Mouse (Mus musculus) spleen, postnatal 4 days (tissue): ENCODE measurements around the gene Pde4c.

Source experiments
- DNase-seq, 2 experiments: peaks; one replicate each; pipeline ENCODE4 v3.0.0; 2022; ENCODE audit warnings: low spot score in 2 of 2

The Pde4c gene

DNA sequence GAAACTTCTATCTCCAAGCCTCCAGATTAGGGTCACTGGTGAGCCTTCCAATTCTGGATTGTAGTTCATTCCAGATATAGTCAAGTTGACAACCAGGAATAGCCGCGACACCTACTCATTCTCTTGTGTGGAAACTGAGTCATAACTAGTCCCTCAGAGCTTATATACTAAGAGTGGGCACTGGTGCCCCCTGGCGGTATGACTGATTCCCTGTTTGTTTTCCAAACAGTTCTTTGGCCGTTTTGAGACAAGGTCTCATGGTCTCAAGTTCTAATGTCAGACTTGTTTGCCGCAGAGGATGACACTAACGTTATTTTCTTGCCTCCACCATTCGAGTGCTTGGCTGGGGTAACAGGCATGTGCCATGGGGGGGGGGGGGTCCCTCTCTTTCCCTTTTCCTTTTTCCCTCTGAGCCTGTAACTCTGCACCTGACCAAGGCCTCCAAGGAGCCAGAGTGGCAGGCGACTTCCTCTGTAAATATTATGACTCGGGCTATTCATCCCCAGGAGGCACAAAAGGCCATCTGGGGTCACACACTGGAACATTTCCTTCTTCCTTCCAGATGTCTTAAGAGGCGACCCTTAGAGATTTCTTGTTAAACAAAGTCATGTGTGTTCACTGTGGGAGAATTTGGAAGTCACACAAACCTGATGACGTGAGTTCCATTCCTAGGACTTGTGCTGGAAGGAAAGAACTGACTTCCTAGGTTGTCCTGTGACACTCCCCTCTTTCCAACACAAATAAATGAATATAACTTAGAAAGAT, 28.7 kb downstream of the Pde4c start:
- peak; percentile 76 to 90 for DNase-seq

- DNase-seq = peak; percentile 76 to 84
These were observed 29.6 kb downstream of the Pde4c start for GRCm38 (mm10) chr8:70753151-70753550.

DNA sequence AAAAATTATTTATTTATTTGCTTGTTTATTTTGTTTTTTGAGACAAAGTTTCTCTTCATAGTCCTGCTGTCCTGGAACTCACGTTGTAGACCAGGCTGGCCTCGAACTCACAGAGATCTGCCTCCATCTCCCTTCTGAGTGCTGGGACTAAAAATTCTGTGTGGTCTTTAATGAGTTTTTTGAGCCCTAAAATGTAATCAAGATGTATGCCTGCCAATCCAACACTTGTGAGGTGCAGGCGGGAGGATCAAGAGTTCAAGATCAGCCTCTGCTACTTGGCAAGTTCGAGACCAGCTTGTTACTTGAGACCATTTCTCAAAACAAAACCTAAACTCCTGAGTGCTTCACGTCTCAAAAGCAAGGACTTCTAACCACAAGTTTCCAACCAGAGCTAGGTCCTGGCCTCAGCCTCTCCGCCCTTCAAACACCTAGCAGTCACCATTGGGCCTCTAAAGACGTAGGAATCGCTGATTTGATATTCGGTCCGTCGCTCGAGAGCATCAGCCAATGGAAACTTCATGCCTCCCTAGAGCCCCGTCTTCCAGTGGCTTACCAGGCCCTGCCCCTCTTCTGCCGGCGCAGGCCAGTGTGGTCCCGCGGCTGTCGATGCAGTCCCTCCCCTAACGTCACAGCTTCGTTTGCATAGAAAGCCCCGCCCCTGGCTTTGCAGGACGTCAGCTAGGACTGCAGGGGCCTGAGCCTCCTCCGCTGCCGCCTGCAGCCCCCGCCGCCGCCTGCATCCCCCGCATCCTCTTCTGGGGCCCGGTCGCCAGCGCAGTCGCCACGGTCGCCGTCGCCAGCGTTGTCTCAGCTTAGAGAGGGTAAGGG, 30.7 kb downstream of the Pde4c start, which contains the start of gene Rab3a:
Gene Rab3a, plus strand, starts transcription at position 637 of the 828 bp plus-strand sequence.
- DNase-seq = peak; percentile 96

GRCm38 (mm10) chr8:70754871-70755660, 31.5 kb downstream of the Pde4c start:
- DNase-seq = peak in 1 of 2 experiments; percentile 82

GRCm38 (mm10) chr8:70755661-70756475, 32.3 kb downstream of the Pde4c start:
- no peak for DNase-seq

- no peak for DNase-seq
These were observed 33.0 kb downstream of the Pde4c start for GRCm38 (mm10) chr8:70756476-70757040.

DNA sequence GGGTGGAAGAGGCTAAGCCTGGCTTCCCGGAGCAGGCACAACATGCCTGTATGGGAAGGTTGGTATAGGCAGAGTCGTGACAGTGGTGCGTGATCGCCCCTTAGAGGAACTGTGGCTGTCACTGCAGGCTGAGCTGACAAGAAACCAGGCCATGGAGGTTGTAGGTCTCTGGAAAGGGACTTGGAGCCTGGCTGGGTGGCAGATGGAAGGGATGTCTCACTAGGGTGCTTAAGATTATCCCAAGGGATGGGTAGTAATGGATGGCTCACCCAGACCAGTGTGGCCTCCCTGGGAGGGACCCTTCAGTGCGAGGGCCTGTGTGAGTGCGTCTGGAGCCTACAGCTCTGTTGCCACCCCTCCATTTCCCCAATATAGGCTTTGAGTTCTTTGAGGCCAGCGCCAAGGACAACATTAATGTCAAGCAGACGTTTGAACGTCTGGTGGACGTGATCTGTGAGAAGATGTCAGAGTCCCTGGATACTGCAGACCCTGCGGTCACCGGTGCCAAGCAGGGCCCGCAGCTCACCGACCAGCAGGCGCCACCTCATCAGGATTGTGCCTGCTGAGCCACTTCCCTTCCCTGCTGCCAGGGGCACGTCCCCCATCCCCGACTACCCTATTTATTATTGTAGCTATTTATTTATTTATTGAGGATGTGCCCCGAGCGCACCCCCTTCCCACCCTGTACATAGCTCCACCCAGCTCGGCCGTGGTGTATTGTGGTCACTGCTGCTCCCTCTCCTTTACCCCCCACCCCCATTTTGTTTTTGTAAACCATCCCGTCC, 34.2 kb downstream of the Pde4c start:
- DNase-seq = no peak

- DNase-seq = no peak
These were observed 34.7 kb downstream of the Pde4c start for GRCm38 (mm10) chr8:70758308-70758615.

DNA sequence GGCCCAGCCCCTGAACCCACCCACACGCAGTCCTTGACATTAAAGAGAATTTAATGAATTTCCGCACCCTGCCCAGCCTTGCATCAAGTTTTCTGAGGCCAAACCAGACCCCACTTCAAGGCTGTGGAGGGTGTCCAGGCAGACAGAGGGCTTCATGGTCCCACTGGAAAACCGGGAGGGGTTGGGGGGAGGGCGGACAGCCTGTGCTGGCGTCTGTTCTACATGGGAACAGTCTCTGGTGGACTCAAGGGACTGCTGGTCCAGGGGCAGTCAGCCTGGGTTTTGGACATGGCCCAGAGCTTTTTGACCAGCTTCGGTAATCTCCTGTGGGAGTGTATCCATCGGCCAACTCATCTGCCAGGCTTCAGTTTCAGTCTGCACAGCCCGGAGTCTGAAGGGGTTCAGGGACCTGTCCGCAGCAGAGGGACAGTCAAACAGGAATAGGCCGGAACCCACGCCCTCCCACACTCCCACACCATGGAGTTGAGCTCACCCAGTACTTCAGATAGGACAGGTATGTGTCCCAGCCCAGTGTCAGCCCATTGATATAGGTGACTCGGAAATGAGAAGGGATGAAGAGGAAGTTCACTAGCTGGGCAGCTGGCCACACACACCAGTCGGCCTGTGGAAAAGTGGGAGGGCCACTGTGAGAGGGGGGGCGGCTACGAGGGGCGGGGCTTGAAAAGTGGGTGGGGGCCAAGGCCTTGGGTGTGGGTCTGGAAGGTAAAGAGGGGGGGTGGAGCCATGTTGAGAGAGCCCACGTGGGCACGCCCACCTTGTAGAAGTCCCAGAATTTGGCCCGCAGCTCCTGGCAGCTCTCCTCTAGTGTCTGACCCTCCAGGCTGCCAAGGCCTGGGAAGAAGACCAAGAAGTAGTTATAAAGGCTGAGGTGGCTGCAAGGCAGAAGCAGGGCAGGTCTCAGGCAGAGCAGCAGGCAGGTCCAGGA, 35.4 kb downstream of the Pde4c start:
- DNase-seq = no peak

GRCm38 (mm10) chr8:70760350-70760749, 36.8 kb downstream of the Pde4c start:
- DNase-seq = no peak

GRCm38 (mm10) chr8:70760775-70761406, 37.4 kb downstream of the Pde4c start, which contains the start of gene Mpv17l2:
Gene Mpv17l2, minus strand, starts transcription at chr8:70760946.
- peak; percentile 95 for DNase-seq

DNA sequence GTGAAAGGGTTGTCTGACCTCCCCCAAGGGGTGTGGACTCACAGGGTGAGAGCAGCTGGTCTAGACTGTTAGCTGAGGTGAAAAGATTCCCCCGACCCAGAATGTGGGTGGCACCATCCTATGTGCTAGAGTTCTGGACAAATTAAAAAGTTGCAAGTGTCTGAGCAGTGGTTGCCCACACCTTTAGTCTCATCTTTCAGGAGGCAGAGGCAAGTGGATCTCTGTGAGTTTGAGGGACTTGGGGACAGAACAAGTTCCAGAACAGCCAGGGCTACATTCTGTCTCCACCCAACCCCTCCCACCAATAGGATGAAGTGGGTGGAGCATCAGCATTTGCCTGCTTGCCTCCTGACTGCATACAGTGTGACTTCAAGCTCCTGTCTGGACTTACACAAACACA, 38.6 kb downstream of the Pde4c start:
- DNase-seq = peak in 1 of 2 experiments; percentile 66

- DNase-seq = peak; percentile 83 to 95
These were observed 39.8 kb downstream of the Pde4c start for GRCm38 (mm10) chr8:70763354-70763753.

DNA sequence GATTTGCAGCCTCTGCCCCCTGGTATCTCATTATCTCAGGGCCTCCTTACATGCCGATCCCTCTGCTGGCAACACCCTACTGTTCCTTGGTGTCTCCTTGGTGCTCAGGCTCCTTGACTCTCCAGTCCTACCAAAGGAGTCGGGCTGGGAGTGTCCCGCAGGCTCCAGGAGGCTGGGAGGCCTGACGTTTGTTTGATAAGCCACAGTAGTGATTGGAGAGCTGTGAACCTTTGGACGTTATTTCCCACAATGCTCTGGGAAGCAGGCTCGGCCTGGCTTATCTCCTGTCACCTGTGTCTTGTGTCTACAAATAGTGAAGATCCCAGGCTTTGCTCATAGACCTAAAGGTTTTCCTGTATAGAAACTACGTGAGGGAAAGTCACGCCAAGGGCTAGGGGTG, 40.5 kb downstream of the Pde4c start:
- DNase-seq = peak in 1 of 2 experiments; percentile 68

- DNase-seq = no peak
These were observed 41.2 kb downstream of the Pde4c start for GRCm38 (mm10) chr8:70764676-70765075.

- no peak for DNase-seq
These were observed 41.8 kb downstream of the Pde4c start for GRCm38 (mm10) chr8:70765329-70765728.

DNA sequence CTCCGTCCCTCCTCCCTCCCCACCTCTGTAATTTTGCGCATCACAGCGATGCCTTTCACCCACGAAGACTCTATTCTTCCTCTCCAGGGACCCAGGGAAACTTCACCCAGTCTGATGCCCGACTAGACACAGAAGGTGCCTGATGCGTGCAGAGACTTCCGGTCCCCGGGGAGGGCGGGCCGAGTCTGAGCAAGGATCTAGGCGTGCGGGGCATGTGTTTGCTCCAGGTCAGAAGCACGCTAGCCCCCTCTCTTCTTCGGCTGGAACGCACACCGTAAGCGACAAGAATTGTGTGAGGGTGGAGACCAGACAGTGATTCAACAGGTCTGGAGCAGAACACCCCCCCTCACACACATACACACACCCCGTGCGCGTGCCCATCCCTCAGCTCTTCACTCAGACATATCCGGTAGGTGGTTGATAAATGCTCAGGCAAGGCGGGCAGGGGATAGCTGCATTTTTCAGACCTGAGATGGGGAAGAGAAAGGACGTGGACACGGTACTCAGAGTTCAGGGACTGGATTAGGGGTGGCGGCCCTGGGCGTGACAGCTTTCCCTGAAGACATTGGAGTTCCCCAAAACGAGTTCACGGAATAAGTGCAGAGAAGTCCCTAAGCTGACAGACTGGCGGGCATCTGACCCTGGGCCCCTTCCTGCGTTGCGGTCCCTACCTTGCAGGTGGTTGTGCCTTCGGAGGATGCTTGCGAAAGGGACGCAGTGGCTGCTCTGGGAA, 42.5 kb downstream of the Pde4c start:
- peak; percentile 74 to 86 for DNase-seq
